Mouse (Mus musculus) stomach, embryonic 15.5 days (tissue): Measurements from ENCODE around the gene Mmaa. TPM values are rescaled to one million over a fixed set of nuclear protein-coding genes. Genes with fewer than 3 reads are reported as not detected.

Experiments
- ATAC-seq: fragments of 200-750 bp; cut with Nextera tagmentation; 2 replicates; pipeline ENCODE4 v1.8.0; 2017; ENCODE audit warnings: low read depth, moderate number of reproducible peaks, moderate TSS enrichment; ENCODE audit not compliant: insufficient read depth, low FRiP score
- H3K27ac ChIP-seq: fragments of 300-500 bp; sonication (generic); 2 replicates; pipeline ENCODE4 v1.5.1; 2015; ENCODE audit warnings: mild to moderate bottlenecking, inconsistent platforms
- H3K27me3 ChIP-seq: fragments of 300-500 bp; sonication (generic); replicated peaks from 2 replicates; pipeline ENCODE4 v1.6.1; 2015; ENCODE audit warnings: inconsistent platforms
- H3K36me3 ChIP-seq: fragments of 300-500 bp; sonication (generic); 2 replicates; pipeline ENCODE4 v1.6.1; 2015; ENCODE audit warnings: inconsistent platforms
- H3K4me1 ChIP-seq: fragments of 300-500 bp; sonication (generic); 2 replicates; pipeline ENCODE4 v1.6.1; 2015; ENCODE audit warnings: inconsistent platforms
- H3K4me2 ChIP-seq: fragments of 300-500 bp; sonication (generic); 2 replicates; pipeline ENCODE4 v1.6.1; 2015; ENCODE audit warnings: mild to moderate bottlenecking, inconsistent platforms
- H3K4me3 ChIP-seq: fragments of 300-500 bp; sonication (generic); replicated peaks from 2 replicates; pipeline ENCODE4 v1.5.1; 2015; ENCODE audit warnings: inconsistent platforms
- H3K9ac ChIP-seq: fragments of 300-500 bp; sonication (generic); 2 replicates; pipeline ENCODE4 v1.6.1; 2015; ENCODE audit warnings: inconsistent platforms
- H3K9me3 ChIP-seq: fragments of 300-500 bp; sonication (generic); 2 replicates; pipeline ENCODE4 v1.6.1; 2016; ENCODE audit warnings: inconsistent platforms
- WGBS: fragments of 180-500 bp; shearing (Covaris S2); methylation state at CpG from one replicate; pipeline ENCODE4 v1.1.7; 2015; 5-methylcytosine and 5-hydroxymethylcytosine counted together
- polyA plus RNA-seq: library from polyadenylated mRNA; unstranded; fragments of >200 nt; fragmentation: Nextera tagmentation; extraction: Ambion mirVana; gene quantifications from 2 replicates; pipeline ENCODE4 v1.2.1, GENCODE M21; 2015

Gene Mmaa
- polyA plus RNA-seq, 1 experiment from 2014 or later: 13.6 TPM

GRCm38 (mm10) chr8:79286424-79286823 is 8.3 kb downstream of the Mmaa start:
- Histone ChIP-seq H3K9ac (no peak overlapping the region), H3K4me3 (no peak overlapping the region), H3K27me3 (no peaks in the 10 kb centered on the region), H3K27ac (no peak overlapping the region), H3K36me3 (no peaks in the 10 kb centered on the region), H3K4me2 (no peak overlapping the region), H3K9me3 (no peaks in the 10 kb centered on the region), H3K4me1 (no peaks in the 10 kb centered on the region)
- no peak for ATAC-seq
- 86% methylated on average over 3 of the region's 3 CpGs for WGBS

DNA sequence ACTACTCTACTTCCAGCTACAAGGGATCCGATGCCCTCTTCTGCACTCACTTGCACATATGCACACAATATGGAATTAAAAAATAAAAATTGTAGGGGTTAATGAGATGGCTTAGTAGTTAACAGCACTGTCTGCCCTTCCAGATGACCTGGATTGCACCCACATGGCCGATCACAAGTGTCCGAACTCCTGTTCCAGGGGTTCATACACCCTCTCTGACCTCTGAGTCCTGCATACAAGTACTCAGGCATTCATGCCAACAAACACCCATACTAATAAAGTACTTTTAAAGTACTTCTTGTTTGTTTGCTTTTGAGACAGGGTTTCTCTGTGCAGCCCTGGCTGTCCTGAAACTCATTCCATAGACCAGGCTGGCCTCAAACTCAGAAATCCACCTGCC is 10.1 kb downstream of the Mmaa start:
- ATAC-seq: no peak
- WGBS: 90% methylated on average over 3 of the region's 3 CpGs
- no peak overlapping the region for H3K4me2 ChIP-seq
- H3K9ac ChIP-seq: no peak overlapping the region
- no peak overlapping the region for H3K27ac ChIP-seq
- no peak overlapping the region for H3K4me3 ChIP-seq
- no peaks in the 10 kb centered on the region for H3K27me3 ChIP-seq
- H3K36me3 ChIP-seq: 0 out of 2 replicates have a peak, but pooled peaks cover 4% of the 10 kb centered on the region
- H3K4me1 ChIP-seq: no peaks in the 10 kb centered on the region
- no peaks in the 10 kb centered on the region for H3K9me3 ChIP-seq

DNA sequence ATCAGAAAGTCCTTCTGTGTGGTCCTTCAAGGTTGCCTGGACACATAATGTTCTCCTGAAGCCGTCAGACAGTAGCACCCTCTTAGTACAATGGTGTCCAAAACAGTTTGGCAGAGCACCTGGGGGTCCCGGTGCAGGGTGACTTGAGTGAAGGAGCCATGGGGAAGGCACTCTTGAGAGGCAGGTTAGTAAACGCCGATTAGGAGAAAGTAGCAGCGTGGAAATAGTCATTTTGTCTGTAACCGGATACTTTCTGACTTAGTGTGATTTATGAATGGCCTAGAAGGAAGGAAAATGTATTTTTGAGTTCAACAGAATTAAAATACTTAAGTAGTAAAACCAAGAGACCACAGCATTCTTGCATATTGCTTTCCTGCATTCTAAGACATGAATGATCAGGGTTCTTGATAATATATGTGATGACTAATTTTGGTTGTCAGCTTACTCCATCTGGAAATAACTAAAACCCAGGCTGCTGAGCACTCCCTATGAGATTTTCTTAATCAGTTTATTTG is 13.3 kb downstream of the Mmaa start:
- no peak overlapping the region for H3K4me2 ChIP-seq
- WGBS: 66% methylated on average over 6 of the region's 6 CpGs
- H3K9ac ChIP-seq: no peak overlapping the region
- no peak overlapping the region for H3K27ac ChIP-seq
- 0 out of 2 replicates have a peak, but pooled peaks cover 4% of the 10 kb centered on the region for H3K36me3 ChIP-seq
- ATAC-seq: no peak
- no peaks in the 10 kb centered on the region for H3K27me3 ChIP-seq
- H3K9me3 ChIP-seq: no peaks in the 10 kb centered on the region
- H3K4me1 ChIP-seq: no peaks in the 10 kb centered on the region
- no peak overlapping the region for H3K4me3 ChIP-seq

GRCm38 (mm10) chr8:79277264-79277870 is 17.4 kb downstream of the Mmaa start:
- no peaks in the 10 kb centered on the region for H3K9me3 ChIP-seq
- H3K9ac ChIP-seq: no peak overlapping the region
- no peaks in the 10 kb centered on the region for H3K27me3 ChIP-seq
- 84% methylated on average over 8 of the region's 8 CpGs for WGBS
- no peak for ATAC-seq
- no peak overlapping the region for H3K4me3 ChIP-seq
- H3K27ac ChIP-seq: no peak overlapping the region
- H3K4me2 ChIP-seq: no peak overlapping the region
- H3K4me1 ChIP-seq: no peaks in the 10 kb centered on the region
- H3K36me3 ChIP-seq: peaks cover 12% of the 10 kb centered on the region; the same call in 1 of the 2 replicates

DNA sequence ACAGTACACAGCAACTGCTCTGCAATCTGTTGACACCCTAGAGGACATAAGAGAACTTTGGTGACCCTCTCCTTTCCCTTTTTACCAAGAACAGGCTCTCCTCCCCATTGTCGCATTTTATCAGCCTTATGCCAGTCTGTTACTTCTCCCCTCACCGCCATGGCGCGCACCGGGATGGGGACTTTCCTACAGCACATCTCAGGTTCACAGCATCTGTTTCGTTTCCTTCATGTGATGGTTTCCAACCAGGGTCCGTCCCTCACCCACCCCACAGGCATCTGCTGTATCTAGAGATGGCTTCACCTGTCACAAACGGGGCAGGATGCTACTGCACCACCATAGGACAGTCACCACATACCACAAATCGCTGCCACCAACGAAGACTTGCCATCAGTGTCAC is 19.8 kb downstream of the Mmaa start:
- Histone ChIP-seq H3K36me3 (peaks cover 8% of the 10 kb centered on the region; the same call in 1 of the 2 replicates), H3K9ac (no peak overlapping the region), H3K4me2 (no peak overlapping the region), H3K9me3 (no peaks in the 10 kb centered on the region), H3K4me1 (no peaks in the 10 kb centered on the region), H3K27me3 (no peaks in the 10 kb centered on the region), H3K27ac (no peak overlapping the region), H3K4me3 (no peak overlapping the region)
- 91% methylated on average over 10 of the region's 10 CpGs for WGBS
- no peak for ATAC-seq

DNA sequence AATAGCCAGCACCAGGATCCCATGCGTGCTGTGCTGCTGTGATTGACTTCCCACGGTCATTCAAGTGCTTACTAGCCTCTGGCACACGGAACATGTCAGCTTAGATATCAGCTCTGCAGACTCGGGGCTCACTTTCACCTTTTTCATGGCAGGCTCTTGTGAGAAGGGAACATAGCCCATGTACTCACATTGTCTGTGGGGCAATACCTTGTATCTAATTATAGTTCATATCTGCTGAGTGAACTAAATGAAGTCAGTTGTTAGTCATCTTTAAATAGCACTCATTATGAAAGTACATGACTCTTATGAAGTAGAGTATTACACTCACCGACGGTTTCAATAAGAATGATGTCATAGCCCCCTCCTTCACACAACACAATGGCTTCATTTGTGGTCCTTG is 21.0 kb downstream of the Mmaa start:
- H3K27ac ChIP-seq: no peak overlapping the region
- H3K9ac ChIP-seq: no peak overlapping the region
- no peak overlapping the region for H3K4me3 ChIP-seq
- no peaks in the 10 kb centered on the region for H3K9me3 ChIP-seq
- no peak for ATAC-seq
- H3K27me3 ChIP-seq: no peaks in the 10 kb centered on the region
- H3K4me2 ChIP-seq: no peak overlapping the region
- no peaks in the 10 kb centered on the region for H3K4me1 ChIP-seq
- WGBS: 85% methylated on average over 6 of the region's 6 CpGs
- peaks cover 11% of the 10 kb centered on the region; the same call in 1 of the 2 replicates for H3K36me3 ChIP-seq

DNA sequence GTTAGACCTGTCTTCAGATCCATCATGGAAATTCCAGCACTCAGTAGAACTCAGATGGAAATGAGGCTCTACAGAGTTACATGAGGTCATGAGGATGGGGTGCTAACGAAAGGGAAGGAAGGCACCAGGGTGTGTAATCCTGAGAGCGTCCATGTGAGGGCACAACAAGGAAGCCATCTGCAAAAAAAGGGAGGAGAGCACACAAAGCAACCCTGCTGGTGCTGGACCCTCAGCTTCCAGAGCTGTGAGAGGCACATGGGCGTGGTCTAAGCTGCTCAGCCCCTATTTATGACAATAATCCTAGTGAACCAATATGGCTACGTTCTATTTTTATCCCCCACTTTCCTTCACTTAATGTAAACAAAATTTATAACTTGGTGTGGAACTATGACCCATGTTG is 22.1 kb downstream of the Mmaa start:
- Histone ChIP-seq H3K9ac (no peak overlapping the region), H3K27ac (no peak overlapping the region), H3K4me1 (no peaks in the 10 kb centered on the region), H3K9me3 (no peaks in the 10 kb centered on the region), H3K36me3 (peaks cover 11% of the 10 kb centered on the region; the same call in 1 of the 2 replicates), H3K4me3 (no peak overlapping the region), H3K27me3 (no peaks in the 10 kb centered on the region), H3K4me2 (no peak overlapping the region)
- ATAC-seq: no peak
- WGBS: 79% methylated on average over 4 of the region's 4 CpGs

DNA sequence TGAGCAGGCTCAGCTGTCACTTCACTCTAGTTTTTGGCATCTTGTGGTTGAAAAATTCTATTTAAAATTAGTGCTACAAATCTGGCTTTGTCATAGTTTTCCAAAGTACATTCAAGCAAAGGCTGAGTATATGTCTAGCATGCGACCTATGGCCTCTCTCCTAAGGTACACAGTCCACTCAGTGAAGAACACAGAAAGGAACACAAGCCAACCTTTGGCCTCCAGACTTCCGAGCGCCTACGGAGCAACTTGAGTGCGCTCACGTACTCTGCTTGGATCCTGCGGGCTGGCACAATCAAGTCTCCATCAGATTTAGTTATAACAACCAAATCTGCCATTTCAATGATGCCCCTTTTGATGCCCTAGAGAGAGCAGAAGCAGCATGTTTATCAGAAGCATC is 25.8 kb downstream of the Mmaa start:
- ATAC-seq: no peak
- no peak overlapping the region for H3K4me2 ChIP-seq
- no peaks in the 10 kb centered on the region for H3K9me3 ChIP-seq
- peaks cover 11% of the 10 kb centered on the region; the same call in 1 of the 2 replicates for H3K36me3 ChIP-seq
- 87% methylated on average over 7 of the region's 7 CpGs for whole genome bisulfite sequencing
- no peaks in the 10 kb centered on the region for H3K4me1 ChIP-seq
- no peak overlapping the region for H3K27ac ChIP-seq
- H3K27me3 ChIP-seq: no peaks in the 10 kb centered on the region
- no peak overlapping the region for H3K9ac ChIP-seq
- no peak overlapping the region for H3K4me3 ChIP-seq

- H3K27ac ChIP-seq: no peak overlapping the region
- no peaks in the 10 kb centered on the region for H3K9me3 ChIP-seq
- no peaks in the 10 kb centered on the region for H3K27me3 ChIP-seq
- H3K4me2 ChIP-seq: no peak overlapping the region
- no peaks in the 10 kb centered on the region for H3K4me1 ChIP-seq
- no peaks in the 10 kb centered on the region for H3K36me3 ChIP-seq
- no peak for ATAC-seq
- WGBS: 87% methylated on average over 5 of the region's 5 CpGs
- H3K9ac ChIP-seq: no peak overlapping the region
- H3K4me3 ChIP-seq: no peak overlapping the region
Observed at GRCm38 (mm10) chr8:79261920-79262319, 32.8 kb downstream of the Mmaa start.

- Histone ChIP-seq H3K4me2 (no peak overlapping the region), H3K27me3 (no peaks in the 10 kb centered on the region), H3K4me1 (no peaks in the 10 kb centered on the region), H3K36me3 (no peaks in the 10 kb centered on the region), H3K27ac (no peak overlapping the region), H3K4me3 (no peak overlapping the region), H3K9ac (no peak overlapping the region), H3K9me3 (no peaks in the 10 kb centered on the region)
- WGBS: 55% methylated on average over 8 of the region's 8 CpGs
- no peak for ATAC-seq
Observed at GRCm38 (mm10) chr8:79256076-79256705, 38.5 kb downstream of the Mmaa start.

- Histone ChIP-seq H3K36me3 (no peaks in the 10 kb centered on the region), H3K9me3 (no peaks in the 10 kb centered on the region), H3K4me2 (no peak overlapping the region), H3K27ac (no peak overlapping the region), H3K4me1 (no peaks in the 10 kb centered on the region), H3K4me3 (no peak overlapping the region), H3K9ac (no peak overlapping the region), H3K27me3 (no peaks in the 10 kb centered on the region)
- ATAC-seq: no peak
- WGBS: 90% methylated on average over 6 of the region's 6 CpGs
Observed at GRCm38 (mm10) chr8:79253742-79254141, 41.0 kb downstream of the Mmaa start.

DNA sequence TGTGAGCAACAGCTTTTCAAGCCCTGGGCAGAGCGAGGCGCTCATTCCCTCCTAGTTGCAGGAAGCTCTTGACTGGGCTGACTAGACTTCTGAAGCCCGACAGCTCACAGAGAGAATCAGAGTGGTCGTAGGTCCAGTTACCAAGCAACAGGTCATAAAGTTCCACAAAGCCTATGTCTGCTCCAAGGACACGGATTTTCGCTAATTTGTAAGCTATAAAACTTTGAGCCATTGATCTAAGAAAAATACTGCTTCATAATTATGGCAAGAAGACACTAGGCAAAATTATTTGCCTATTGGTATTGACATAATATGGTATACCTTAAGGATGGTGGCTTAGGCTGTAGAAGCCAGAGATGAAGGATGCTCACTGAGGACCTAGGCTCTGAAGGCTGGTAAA is 46.3 kb downstream of the Mmaa start, which contains the start of gene 1700011L22Rik:
1700011L22Rik (minus strand) TSS at position 101 of the 400 bp plus-strand sequence.
- no peaks in the 10 kb centered on the region for H3K27me3 ChIP-seq
- H3K4me1 ChIP-seq: no peaks in the 10 kb centered on the region
- H3K9ac ChIP-seq: no peak within 1 kb of the TSS
- H3K36me3 ChIP-seq: no peaks in the 10 kb centered on the region
- no peak within 1 kb of the TSS for H3K4me2 ChIP-seq
- ATAC-seq: no peak
- WGBS: 92% methylated on average over 6 of the region's 6 CpGs
- no peaks in the 10 kb centered on the region for H3K9me3 ChIP-seq
- H3K27ac ChIP-seq: no peak within 1 kb of the TSS
- no peak within 1 kb of the TSS for H3K4me3 ChIP-seq
